Mouse (Mus musculus) large intestine, adult 2 months (tissue): ENCODE data around the gene Iqsec1. TPM values are rescaled to one million over a fixed set of nuclear protein-coding genes. Genes with fewer than 3 reads are reported as not detected.
"Not testable (repeated sequence)": the region's sequence is repeated elsewhere in the genome, so short reads cannot be mapped to it uniquely, and the experiment has no call there.

ENCODE experiments used
- DNase-seq: peaks from one replicate; pipeline ENCODE4 v3.0.0-alpha.2; 2012; ENCODE audit warnings: low read depth, low spot score
- WGBS: fragments of 180-500 bp; shearing (Covaris S2); methylation state at CpG from one replicate; pipeline ENCODE4 v1.1.7; 2018; 5-methylcytosine and 5-hydroxymethylcytosine counted together
- polyA plus RNA-seq: library from polyadenylated mRNA; depleted of rRNA; stranded (reverse); fragments of >200 nt; gene quantifications from 2 replicates; pipeline ENCODE4 v1.2.3, GENCODE M21; 2012

The Iqsec1 gene
- polyA plus RNA-seq, 1 experiment = 24.9 TPM

DNA sequence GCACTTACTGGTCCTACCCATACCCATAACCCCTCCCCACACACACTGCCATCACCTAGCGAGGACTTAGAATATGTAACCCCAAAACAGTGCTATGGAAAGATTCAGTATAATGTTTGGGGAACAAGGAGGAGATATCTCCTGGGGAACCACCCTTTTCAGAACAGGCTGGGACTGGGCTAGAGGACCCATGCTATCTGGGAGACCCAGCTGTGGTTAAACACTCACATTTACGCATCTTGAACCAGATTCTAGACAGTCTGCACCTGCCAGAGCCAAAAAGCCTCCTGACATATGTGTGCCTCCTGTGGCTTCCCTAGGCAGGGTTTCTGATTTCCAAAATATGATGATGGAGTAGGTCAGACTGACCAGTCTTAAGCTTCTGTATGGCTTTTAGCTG lies 287.7 kb downstream of the Iqsec1 start:
- 94% methylated on average over 2 of the region's 2 CpGs for WGBS
- DNase-seq = no peak

DNA sequence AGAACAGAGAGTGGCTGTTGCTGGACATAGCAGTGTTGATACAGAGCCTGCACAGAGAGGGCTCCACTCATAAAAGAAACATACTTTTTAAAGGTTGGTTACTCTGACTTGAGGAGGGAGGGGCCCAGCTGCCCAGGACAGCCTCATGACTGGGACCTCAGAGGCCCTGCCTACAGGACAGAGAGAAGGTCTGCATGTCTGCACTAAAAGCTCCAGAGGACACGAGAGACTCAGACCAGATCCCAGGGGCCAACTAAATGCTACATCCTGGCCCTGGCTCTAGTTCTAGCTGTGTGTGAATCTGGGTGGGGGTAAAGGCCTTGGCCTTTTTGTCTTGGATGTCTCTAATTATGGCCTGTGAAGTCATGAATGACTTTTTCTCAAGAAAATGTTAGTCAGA lies 288.4 kb downstream of the Iqsec1 start:
- no peak for DNase-seq
- 78% methylated on average over 1 of the region's 1 CpGs for WGBS

DNA sequence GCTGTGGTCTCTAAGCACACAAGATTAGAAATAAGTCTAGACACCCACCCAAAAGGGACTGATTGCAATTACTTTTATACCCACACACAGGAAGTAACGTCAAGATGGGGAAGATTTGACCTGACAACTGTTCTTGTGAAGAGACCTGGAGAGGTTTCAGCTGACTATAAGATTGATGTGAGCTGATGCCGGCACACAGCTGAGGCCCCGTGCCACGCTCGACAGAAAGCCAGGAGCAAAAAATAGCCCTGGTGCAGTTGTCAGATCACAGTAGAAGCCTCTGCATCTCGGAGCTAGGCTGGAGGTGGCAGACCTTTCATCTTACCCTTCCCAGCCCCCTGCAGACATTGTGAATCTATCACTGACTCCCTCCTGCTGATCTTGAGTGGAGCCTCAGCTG lies 289.6 kb downstream of the Iqsec1 start:
- 84% methylated on average over 6 of the region's 6 CpGs for WGBS
- no peak for DNase-seq

DNA sequence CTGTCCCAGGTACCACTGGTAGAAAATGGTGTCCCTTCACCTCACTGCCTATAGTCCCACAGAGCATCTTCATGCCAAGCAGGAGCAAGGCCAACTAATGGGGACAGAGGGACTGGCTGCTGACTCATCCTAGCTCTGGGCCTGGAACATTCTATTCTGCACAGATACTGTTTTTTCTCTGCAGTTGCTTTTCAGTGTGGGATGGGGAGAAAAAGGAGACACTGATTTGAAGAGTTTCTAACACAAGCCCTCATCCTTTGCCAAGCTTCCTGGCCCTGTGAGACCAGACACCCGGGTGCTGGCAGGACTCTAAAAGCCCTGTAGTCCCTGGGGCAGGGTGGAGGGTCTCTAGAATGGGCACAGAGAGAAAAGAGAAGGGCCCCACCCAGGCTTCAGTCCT lies 292.7 kb downstream of the Iqsec1 start:
- no peak for DNase-seq
- WGBS = 64% methylated on average over 1 of the region's 1 CpGs

DNA sequence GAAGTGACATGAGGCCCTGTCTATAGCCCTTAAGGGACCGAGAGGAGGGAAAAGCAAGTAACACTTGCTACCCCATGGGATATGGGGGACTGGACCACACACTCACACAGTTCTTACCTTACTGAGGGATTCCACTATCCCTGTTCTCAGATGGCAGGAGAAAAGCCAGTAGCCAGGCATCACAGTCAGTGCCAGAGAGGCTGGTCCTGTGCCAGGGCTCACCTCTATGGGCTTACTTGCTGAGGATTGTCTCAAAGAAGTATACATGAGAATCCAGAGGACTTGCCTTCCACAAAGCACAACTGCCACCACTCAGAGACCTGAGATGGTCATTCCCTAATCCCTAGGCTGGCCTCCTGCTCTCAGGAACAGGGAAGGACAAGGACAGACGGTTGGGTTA lies 296.1 kb downstream of the Iqsec1 start:
- 93% methylated on average over 2 of the region's 2 CpGs for WGBS
- DNase-seq = no peak

DNA sequence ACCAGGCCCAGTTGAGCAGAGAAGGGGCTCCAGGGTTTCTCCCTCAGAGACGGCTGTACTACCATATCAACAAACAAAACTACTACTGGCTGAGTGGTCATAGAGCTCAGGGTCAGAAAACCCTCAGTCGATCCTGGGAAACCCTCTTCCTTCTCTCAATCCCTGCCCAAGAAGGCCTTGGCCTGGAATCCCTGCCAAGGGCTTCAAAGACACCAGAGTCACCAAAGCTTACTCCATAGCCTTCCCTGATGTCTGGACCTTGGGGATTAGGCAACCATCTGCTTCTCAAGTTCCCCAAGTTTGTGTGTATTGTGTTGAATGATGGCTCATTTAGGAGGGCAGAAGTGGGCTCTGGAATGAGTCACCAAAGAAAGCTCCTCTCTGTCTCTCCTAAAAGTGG lies 296.6 kb downstream of the Iqsec1 start:
- 55% methylated on average over 2 of the region's 2 CpGs for WGBS
- no peak for DNase-seq

DNA sequence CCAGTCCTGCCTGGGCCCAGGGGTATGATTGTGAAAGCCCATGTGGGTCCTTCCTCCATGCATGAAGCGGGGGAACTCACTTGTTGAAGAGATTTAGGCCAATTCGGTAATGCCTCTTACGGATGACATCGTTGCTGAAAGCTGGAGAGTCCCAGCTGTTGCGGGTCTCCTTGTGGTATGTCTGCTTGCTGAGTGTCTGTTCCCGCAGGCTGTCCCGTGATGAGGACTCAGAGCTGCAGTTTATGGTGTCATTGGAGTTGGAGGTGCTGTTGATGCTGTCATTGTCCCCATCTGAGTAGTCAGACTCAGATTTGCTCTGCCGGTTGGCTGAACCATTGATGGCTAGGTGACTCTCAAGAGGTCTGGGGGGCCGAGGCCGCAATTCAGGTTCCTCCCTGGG lies 299.0 kb downstream of the Iqsec1 start:
- no peak for DNase-seq
- 86% methylated on average over 10 of the region's 10 CpGs for WGBS

DNA sequence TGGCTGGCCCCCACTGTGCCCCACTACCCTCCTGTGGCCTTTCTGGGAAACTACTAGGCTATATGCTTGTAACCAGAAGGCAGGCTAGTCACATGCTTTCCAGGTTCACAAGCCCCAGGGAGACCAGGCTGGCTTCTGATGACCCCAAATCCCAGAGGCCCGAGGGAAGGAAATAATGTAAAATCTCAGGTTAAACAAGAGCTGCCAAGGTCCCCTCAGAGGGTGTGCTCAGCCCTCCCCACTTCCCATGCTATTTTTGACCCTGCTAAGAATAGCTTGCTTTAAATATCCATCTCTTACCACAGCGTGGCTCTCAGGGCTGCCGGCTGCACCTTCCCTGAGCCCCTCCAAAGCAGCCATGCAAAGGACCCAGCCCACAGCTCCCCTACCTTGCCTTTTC lies 299.7 kb downstream of the Iqsec1 start:
- WGBS = 65% methylated on average over 3 of the region's 3 CpGs
- no peak for DNase-seq

DNA sequence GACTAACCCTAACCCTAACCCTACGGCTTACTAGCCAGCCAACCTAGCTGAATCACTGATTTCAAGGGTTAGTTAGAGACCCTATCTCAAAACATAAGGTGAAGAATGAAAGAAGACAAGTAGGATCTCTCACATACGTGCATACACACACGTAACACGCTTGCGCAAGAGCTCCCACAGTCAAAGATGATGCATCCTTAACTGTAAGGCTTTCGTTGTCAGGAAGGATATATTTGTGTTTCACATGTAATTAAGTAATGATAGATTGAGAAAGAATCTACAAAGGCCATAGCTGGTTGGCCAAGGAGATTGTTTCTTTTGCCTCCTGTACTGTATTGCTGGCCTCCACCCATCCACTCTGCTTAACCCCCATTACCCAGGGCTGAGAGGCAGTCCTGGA lies 300.5 kb downstream of the Iqsec1 start:
- WGBS = 94% methylated on average over 6 of the region's 6 CpGs
- no peak for DNase-seq

DNA sequence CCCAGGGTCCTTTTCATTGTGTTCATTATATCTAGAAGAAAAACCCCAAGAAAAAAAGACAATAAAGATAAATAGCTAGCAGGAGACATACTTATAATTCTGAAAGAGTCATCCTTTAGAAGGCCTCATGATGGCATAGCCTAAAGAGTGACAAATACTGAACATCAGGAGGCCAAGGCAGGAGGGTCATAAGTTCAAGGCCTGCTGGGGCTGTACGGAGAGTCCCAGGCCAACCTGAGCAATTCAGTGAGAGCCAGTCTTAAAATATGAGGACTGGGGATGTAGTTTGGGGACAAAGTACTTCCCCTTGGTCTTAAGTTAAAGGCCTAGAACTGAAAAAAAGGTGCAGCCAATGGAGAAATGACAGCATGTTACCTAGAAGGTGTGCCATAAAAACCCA lies 301.7 kb downstream of the Iqsec1 start:
- 82% methylated on average over 1 of the region's 1 CpGs for WGBS
- DNase-seq = no peak

DNA sequence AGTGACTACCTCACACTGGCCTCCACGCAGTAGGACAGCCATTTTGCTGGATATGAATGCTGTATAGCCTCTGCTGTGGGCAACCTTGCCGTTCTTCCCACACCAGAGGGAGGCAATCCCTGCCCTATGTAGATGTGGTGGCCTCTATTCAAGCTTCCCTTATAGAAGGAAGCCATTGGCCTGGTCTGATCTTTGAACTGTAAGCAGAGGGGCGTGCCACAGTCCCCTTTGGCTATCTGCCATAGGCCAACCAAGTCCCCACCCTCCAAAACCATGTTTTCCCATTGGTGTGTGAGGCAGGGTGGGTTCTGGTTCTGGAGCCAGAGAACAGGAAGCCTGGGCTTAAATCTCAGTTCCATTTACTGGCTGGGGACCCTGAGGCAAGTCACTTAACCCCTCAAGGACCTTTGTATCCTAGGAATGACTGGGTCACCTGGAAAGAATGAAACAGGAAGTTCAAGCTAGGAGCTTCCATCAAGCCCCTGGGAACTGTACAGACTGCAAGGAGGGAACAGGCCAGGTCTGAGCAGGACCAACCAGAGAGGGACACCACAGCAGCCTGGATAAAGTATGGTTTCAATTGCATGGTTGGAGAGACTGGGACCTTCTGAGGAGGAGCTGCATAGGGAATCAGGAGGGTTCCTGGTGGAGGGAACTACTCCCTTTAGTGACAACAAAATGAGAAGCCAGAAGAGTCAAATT lies 304.5 kb downstream of the Iqsec1 start:
- DNase-seq = peak; percentile 55
- WGBS = 41% methylated on average over 3 of the region's 3 CpGs

DNA sequence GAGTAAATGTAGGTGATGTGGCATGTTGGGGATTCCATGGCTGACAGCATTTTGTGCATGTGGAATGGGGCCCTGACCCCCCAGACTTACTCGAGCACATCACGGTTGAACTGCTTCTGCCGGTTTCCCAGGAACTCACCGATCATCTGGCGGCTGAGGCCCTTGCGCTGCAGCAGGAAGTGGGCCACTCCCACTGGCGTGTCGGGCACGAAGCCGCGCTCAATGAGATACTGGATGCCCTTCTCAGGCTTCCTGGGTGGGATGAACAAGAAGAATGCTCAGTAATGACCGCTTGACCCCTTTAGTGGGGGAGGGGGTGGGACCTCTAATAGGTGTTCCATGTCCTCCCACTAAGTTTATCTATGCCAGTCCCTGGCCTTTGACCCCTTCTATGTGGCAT lies 308.1 kb downstream of the Iqsec1 start:
- DNase-seq = no peak
- 83% methylated on average over 12 of the region's 12 CpGs for WGBS

DNA sequence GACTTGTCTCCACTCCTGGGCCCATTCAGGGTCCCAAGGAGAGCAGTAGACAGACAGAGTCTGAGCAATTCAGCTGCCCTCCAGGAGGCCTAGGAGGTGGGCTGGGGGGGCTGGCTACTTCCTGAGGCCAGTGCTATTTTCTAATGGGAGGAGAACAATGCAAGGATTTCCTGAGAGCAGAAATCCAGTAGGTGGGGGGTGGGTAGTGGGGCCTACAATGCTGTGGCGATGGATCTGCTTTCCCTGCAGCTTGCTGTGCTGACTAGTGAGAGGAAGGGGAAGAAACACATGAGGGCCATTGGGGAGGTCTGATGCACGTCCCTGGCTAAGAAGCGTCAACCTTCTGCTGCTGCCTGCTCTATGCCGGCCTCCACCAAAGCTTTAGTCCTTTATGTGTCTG lies 309.7 kb downstream of the Iqsec1 start:
- DNase-seq = no peak
- 91% methylated on average over 4 of the region's 4 CpGs for WGBS

DNA sequence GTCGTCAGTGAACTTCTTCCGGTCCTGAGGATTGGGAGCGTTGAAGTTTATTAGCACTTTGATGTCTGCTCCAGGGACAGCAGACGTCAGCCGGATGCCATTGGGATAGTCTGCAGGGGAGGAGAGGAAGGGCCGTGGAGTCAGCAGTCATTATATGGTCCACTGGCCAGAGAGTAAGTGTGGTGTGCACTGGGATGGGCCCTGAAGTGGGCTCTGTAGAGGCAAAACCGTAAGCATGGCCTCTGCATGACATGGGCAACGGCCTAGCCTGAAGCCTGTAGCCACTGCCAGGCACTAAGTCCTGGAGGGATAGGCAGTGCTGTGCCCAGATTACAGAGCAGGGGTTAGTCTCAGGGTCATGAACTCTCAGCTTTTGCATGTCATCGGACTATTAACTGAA lies 319.8 kb downstream of the Iqsec1 start:
- DNase-seq = no peak
- 79% methylated on average over 9 of the region's 9 CpGs for WGBS

DNA sequence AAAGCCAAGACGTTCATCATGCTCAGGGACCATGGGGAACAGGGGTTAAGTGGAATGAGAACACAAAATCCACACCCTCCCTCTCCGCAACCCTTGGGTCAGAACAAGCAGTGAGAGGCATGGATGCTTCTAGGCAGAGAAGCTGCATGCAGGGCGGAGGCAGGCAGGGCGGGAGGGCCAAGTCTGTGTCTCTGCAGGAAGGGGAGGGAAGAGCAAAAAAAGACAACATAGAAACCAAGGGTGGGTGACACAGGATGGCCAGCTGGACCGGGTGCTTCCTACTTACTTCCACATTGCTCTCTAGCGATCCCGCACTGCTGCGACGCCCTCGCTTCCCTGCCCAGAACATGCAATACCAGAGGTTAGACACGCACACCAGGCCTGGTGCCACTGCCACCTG lies 324.7 kb downstream of the Iqsec1 start:
- DNase-seq = no peak
- WGBS = 83% methylated on average over 11 of the region's 11 CpGs

DNA sequence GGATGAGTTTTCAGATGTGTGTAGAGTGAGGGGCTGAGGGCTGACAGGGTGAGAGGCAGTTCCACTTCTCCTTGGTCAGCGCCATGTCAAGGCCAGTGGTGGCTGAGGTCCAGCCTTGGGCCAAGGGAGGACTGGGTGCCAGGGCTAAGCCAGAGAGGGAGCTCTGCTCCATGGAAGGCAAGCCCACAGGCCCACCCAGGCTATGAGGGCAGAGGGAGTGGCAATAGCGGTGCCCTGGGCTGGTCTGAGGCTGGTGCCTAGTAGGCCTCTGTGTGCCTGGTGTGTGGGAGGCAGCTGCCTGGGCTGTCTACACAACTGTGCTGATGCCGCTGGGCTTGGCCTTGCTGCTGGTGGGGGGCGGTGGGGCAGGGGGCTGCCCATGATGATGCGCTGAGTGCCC lies 326.3 kb downstream of the Iqsec1 start:
- no peak for DNase-seq
- WGBS = 98% methylated on average over 5 of the region's 5 CpGs

DNA sequence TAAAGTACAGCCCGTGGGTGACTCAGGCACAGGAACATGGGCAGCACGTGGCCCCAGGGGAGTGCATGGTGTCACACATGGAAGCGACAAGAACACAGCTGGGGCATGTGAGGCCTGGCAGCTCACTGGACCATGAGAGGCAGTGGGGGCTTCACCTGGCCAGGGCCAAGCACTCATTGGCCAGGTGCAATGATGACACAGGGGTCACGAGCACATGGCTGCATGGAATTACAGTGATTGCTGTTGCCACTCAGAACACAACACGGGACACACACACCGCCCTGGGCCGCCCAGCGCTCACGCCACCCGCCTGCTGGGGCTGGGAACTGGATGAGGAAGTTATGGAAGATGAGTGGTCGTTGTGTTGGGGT lies 327.5 kb downstream of the Iqsec1 start:
- DNase-seq = no peak
- 88% methylated on average over 11 of the region's 11 CpGs for WGBS

DNA sequence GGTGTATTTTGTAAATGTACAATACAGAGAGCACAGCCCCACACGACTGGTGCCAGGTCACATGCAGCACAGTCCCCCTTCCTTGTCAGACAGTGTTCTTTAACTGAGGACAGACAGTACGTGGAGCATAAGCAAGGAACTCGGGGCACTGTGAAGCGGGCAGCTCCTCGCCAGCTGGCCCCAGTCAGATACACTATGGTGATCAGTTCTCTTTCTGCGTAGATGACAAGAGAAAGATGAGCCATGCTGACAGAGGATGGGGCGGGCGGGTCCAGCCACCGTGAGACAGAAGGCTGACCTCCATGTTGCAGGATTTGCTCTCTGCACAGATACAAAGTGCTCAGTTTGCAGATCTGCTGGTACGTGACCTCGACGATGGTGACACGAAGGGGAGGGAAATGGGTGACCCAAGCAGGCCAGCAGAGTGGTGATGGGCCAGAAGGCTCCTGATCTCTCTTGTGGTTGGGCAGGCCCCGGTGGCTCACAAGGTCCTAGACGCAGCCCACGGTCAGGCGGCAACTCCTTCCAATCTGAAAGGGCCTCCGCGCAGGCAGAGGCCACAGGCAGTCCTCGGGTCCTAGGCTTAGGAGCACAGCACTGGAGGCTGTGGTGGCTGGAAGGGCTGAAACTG lies 328.0 kb downstream of the Iqsec1 start:
- DNase-seq = no peak
- 90% methylated on average over 20 of the region's 20 CpGs for WGBS

DNA sequence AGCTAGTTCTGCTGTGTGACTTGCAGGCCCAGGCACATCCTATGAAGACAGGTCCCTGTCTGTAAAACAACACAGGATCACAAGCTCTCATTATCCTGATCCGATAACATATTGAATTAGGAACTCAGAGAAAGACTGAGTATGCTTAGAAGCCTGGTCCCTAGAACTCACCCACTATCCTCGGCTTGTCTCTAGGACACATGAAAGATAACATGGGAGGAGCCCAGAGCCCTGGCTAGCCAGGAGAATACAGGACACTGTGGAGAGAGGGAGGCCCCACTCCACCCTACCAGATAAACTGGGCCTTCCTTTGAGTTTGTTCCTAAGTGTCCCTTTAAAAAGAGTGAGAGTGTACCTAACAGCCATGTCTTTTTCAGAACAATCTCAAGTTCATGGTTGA lies 328.6 kb downstream of the Iqsec1 start:
- WGBS = 74% methylated on average over 2 of the region's 2 CpGs
- DNase-seq = no peak

DNA sequence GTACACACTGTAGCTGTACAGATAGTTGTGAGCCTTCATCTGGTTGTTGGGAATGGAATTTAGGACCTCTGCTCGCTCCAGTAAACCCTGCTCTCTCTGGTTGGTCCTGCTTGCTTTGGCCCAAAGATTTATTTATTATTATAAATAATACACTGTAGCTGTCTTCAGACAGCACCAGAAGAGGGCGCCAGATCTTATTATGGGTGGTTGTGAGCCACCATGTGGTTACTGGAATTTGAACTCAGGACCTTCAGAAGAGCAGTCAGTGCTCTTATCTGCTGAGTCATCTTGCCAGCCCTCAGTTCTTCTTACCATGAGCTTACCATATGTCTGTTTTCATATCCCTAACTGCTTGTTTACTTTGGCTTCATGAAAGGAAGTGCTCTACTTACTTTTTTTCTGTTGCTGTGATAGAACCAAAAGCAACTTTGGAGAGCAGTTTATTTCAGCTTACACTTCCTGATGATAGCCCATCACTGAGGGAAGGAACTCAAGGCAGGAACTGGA lies 332.1 kb downstream of the Iqsec1 start:
- not testable (repeated sequence) for DNase-seq
- WGBS = 78% methylated on average over 2 of the region's 2 CpGs

DNA sequence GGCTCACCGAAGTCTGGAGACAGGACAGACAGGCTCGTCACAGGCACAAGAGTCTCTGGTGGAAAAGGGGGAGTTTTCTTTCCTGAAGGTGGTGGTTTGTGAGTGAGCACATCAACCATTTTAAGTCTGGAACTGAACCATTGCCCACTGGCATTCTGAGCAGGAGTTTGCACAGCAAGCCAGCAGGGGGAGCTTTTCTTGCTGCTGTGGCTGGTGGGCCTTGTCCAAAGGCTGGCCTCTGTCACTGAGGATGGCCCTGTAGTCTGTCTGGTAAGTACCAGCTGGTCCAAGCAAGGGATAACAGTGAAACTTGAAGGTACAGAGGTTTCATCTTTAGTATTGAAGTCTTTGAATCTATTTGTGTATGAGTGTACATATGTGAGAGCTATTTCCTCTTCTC lies 334.7 kb downstream of the Iqsec1 start:
- DNase-seq = peak; percentile 7
- 40% methylated on average over 2 of the region's 2 CpGs for WGBS

DNA sequence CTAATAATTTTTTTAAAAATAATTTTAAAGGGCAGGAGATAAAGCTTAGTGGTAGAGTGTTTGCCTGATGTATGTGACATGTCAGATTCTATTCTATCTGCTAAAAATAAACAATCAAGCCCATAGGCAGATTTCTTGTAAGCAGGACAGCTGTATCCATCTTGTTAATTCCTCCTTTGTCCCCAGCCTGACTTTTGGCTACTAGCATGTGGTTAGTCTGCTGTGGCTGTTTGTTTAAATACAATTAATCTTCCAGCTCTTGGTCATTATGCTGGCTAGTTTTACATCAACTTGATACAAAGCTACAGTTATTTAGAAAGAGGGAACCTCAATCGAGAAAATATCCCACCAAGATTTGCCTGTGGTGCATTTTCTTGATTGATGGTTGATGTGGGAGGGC lies 337.9 kb downstream of the Iqsec1 start:
- no peak for DNase-seq
- whole genome bisulfite sequencing = 56% methylated on average over 1 of the region's 1 CpGs
